Mouse (Mus musculus) hindbrain, postnatal 0 days (tissue): ENCODE results near the gene Tmem89. TPM values are rescaled to one million over a fixed set of nuclear protein-coding genes. Genes with fewer than 3 reads are reported as not detected.

Source experiments
- ATAC-seq: fragments of 200-750 bp; cut with Nextera tagmentation; 2 replicates; pipeline ENCODE4 v1.8.0; 2017; ENCODE audit warnings: mild to moderate bottlenecking, moderate TSS enrichment, moderate library complexity
- DNase-seq: peaks from one replicate; pipeline ENCODE4 v3.0.0-alpha.2; 2015; ENCODE audit warnings: low spot score
- H3K27ac ChIP-seq: fragments of 300-500 bp; sonication (generic); 2 replicates; pipeline ENCODE4 v1.5.1; 2014; ENCODE audit warnings: mild to moderate bottlenecking
- H3K27me3 ChIP-seq: fragments of 300-500 bp; sonication (generic); 2 replicates; pipeline ENCODE4 v1.6.1; 2014; ENCODE audit warnings: low read length, mixed read lengths; ENCODE audit not compliant: insufficient read depth
- H3K36me3 ChIP-seq: fragments of 300-500 bp; sonication (generic); 2 replicates; pipeline ENCODE4 v1.6.1; 2014; ENCODE audit warnings: low read length, mixed read lengths; ENCODE audit not compliant: insufficient read depth
- H3K4me1 ChIP-seq: fragments of 300-500 bp; sonication (generic); 2 replicates; pipeline ENCODE4 v1.6.1; 2014; ENCODE audit warnings: antibody characterized with exemption, low read length, mixed read lengths; ENCODE audit not compliant: insufficient read depth
- H3K4me2 ChIP-seq: fragments of 300-500 bp; sonication (generic); 2 replicates; pipeline ENCODE4 v1.6.1; 2014; ENCODE audit warnings: low read depth, mild to moderate bottlenecking, low read length, moderate library complexity, mixed read lengths
- H3K4me3 ChIP-seq: fragments of 300-500 bp; sonication (generic); 2 replicates; pipeline ENCODE4 v1.5.1; 2014; ENCODE audit warnings: low read length
- H3K9ac ChIP-seq: fragments of 300-500 bp; sonication (generic); replicated peaks from 2 replicates; pipeline ENCODE4 v1.6.1; 2014; ENCODE audit warnings: mild to moderate bottlenecking, low read length, moderate library complexity, mixed read lengths
- H3K9me3 ChIP-seq: fragments of 300-500 bp; sonication (generic); 2 replicates; pipeline ENCODE4 v1.6.1; 2016; ENCODE audit warnings: low read length, mixed read lengths
- CTCF ChIP-seq: IDR thresholded peaks from 2 replicates; pipeline ENCODE4 v1.5.1; 2016; ENCODE audit warnings: antibody characterized with exemption, control low read depth, low read depth
- WGBS: fragments of 180-500 bp; shearing (Covaris S2); extraction: QIAGEN DNeasy Blood & Tissue Kit; methylation state at CpG from one replicate; pipeline ENCODE4 v1.1.7; 2014; 5-methylcytosine and 5-hydroxymethylcytosine counted together
- polyA plus RNA-seq: library from polyadenylated mRNA; unstranded; fragments of >200 nt; fragmentation: Nextera tagmentation; extraction: Ambion mirVana; gene quantifications from 2 replicates; pipeline ENCODE4 v1.2.1, GENCODE M21; 2015
- total RNA-seq: library from RNA; depleted of rRNA; stranded (reverse); fragments of >200 nt; gene quantifications from 2 replicates; pipeline ENCODE4 v1.2.3, GENCODE M21; 2014; rRNA removed

The Tmem89 gene
- total and polyA plus RNA-seq, 2 experiments from 2014 or later, result 0.16 to 0.30 TPM

GRCm38 (mm10) chr9:108955241-108955640 is 40.8 kb downstream of the Tmem89 start:
- WGBS, result 84% methylated on average over 11 of the region's 11 CpGs
- no peaks in the 10 kb centered on the region for H3K4me1 ChIP-seq
- H3K36me3 ChIP-seq, result 0 out of 2 replicates have a peak, but pooled peaks cover 3% of the 10 kb centered on the region
- H3K4me3 ChIP-seq, result no peak overlapping the region
- no peak overlapping the region for H3K27ac ChIP-seq
- H3K27me3 ChIP-seq, result no peaks in the 10 kb centered on the region
- no peaks in the 10 kb centered on the region for H3K9me3 ChIP-seq
- ATAC-seq (no peak), DNase-seq (no peak)
- H3K4me2 ChIP-seq, result no peak overlapping the region
- TF ChIP-seq CTCF, result no peak
- no peak overlapping the region for H3K9ac ChIP-seq

DNA sequence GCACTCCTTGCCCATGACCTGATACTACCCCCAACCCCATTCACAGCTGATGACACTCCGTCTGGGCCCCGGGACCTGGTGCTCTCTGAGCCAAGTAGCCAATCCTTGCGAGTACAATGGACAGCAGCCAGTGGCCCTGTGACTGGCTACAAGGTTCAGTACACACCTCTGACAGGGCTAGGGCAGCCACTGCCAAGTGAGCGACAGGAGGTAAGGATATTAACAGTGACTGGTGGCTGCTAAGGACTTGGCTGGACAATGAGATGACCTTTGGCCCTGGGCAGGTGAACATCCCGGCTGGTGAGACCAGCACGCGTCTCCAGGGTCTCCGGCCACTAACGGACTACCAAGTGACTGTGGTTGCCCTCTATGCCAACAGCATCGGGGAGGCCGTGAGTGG is 41.4 kb downstream of the Tmem89 start:
- ATAC-seq, result no peak
- no peak for DNase-seq
- no peak overlapping the region for H3K4me2 ChIP-seq
- no peaks in the 10 kb centered on the region for H3K4me1 ChIP-seq
- H3K27ac ChIP-seq, result no peak overlapping the region
- no peaks in the 10 kb centered on the region for H3K27me3 ChIP-seq
- 87% methylated on average over 11 of the region's 11 CpGs for WGBS
- H3K36me3 ChIP-seq, result no peaks in the 10 kb centered on the region
- no peaks in the 10 kb centered on the region for H3K9me3 ChIP-seq
- TF ChIP-seq CTCF, result no peak
- H3K9ac ChIP-seq, result no peak overlapping the region
- H3K4me3 ChIP-seq, result no peak overlapping the region

GRCm38 (mm10) chr9:108963577-108963976 is 49.2 kb downstream of the Tmem89 start:
- TF ChIP-seq CTCF, result no peak
- H3K4me2 ChIP-seq, result no peak overlapping the region
- H3K4me1 ChIP-seq, result no peaks in the 10 kb centered on the region
- H3K9me3 ChIP-seq, result no peaks in the 10 kb centered on the region
- no peaks in the 10 kb centered on the region for H3K36me3 ChIP-seq
- no peaks in the 10 kb centered on the region for H3K27me3 ChIP-seq
- no peak overlapping the region for H3K9ac ChIP-seq
- ATAC-seq (no peak), DNase-seq (no peak)
- WGBS, result 65% methylated on average over 3 of the region's 3 CpGs
- no peak overlapping the region for H3K4me3 ChIP-seq
- H3K27ac ChIP-seq, result no peak overlapping the region

DNA sequence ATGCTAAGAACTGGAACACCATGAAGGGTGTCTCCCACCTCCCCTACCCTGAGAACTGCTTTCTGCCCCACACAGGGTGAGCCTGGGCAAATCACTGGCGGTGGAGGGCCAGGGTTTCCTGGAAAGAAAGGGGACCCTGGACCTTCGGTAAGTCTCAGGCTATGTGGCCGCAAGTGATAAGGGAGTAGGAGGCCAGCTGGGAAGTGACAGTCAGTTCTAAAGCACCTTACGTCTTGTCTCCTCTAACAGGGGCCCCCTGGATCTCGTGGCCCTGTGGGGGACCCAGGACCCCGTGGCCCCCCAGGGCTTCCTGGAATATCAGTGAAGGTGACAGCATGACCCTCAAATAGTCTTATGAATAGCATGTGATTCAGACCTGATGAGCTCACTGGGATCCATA is 49.9 kb downstream of the Tmem89 start:
- Histone ChIP-seq H3K4me3 (no peak overlapping the region), H3K9ac (no peak overlapping the region), H3K27ac (no peak overlapping the region), H3K4me1 (no peaks in the 10 kb centered on the region), H3K9me3 (no peaks in the 10 kb centered on the region), H3K27me3 (no peaks in the 10 kb centered on the region), H3K36me3 (no peaks in the 10 kb centered on the region), H3K4me2 (no peak overlapping the region)
- TF ChIP-seq CTCF, result no peak
- 73% methylated on average over 6 of the region's 6 CpGs for WGBS
- no peak for DNase-seq
- ATAC-seq, result no peak

Other genes with a start within 250 kb of the Tmem89 start
- gene Prkar2a, start 225.3 kb upstream of the Tmem89 start, total RNA-seq, result 87.3 and 92.2 TPM in 2 replicates
- gene Prkar2a, start 225.3 kb upstream of the Tmem89 start, polyA plus RNA-seq, result 39.7 and 43.9 TPM in 2 replicates
- gene Ip6k2, start 130.8 kb upstream of the Tmem89 start, total RNA-seq, result 122 and 126 TPM in 2 replicates
- 187 and 189 TPM in 2 replicates for gene Ip6k2, start 130.8 kb upstream of the Tmem89 start, polyA plus RNA-seq
- 33.6 and 72.6 TPM in 2 replicates for gene Nckipsd, start 106.3 kb upstream of the Tmem89 start, total RNA-seq
- 22.8 and 23.5 TPM in 2 replicates for gene Nckipsd, start 106.3 kb upstream of the Tmem89 start, polyA plus RNA-seq
- gene Celsr3, start 88.3 kb upstream of the Tmem89 start, total RNA-seq, result 49.2 and 86.4 TPM in 2 replicates
- 5.8 and 7.8 TPM in 2 replicates for gene Celsr3, start 88.3 kb upstream of the Tmem89 start, polyA plus RNA-seq
- gene Slc26a6, start 61.3 kb upstream of the Tmem89 start, total RNA-seq, result 30.3 and 31.8 TPM in 2 replicates
- gene Slc26a6, start 61.3 kb upstream of the Tmem89 start, polyA plus RNA-seq, result 20.0 and 21.3 TPM in 2 replicates
- 459 and 483 TPM in 2 replicates for gene Uqcrc1, start 22.0 kb downstream of the Tmem89 start, total RNA-seq
- gene Uqcrc1, start 22.0 kb downstream of the Tmem89 start, polyA plus RNA-seq, result 568 and 592 TPM in 2 replicates
- gene Col7a1, start 39.0 kb downstream of the Tmem89 start, total RNA-seq, result 1.9 and 2.0 TPM in 2 replicates
- 0.69 and 1.8 TPM in 2 replicates for gene Col7a1, start 39.0 kb downstream of the Tmem89 start, polyA plus RNA-seq
- 0.58 TPM in 1 of 2 replicates, not detected in the other for gene Ucn2, start 71.4 kb downstream of the Tmem89 start, total RNA-seq
- gene Ucn2, start 71.4 kb downstream of the Tmem89 start, polyA plus RNA-seq, result not detected in 2 replicates
- gene Pfkfb4, start 77.2 kb downstream of the Tmem89 start, total RNA-seq, result 58.3 and 63.1 TPM in 2 replicates
- gene Pfkfb4, start 77.2 kb downstream of the Tmem89 start, polyA plus RNA-seq, result 18.6 and 20.5 TPM in 2 replicates
- gene Shisa5, start 123.9 kb downstream of the Tmem89 start, total RNA-seq, result 77.8 and 90.6 TPM in 2 replicates
- 74.5 and 77.6 TPM in 2 replicates for gene Shisa5, start 123.9 kb downstream of the Tmem89 start, polyA plus RNA-seq
- gene Trex1, start 145.1 kb downstream of the Tmem89 start, total RNA-seq, result 20.1 and 32.6 TPM in 2 replicates
- gene Trex1, start 145.1 kb downstream of the Tmem89 start, polyA plus RNA-seq, result 14.3 and 14.4 TPM in 2 replicates
- gene Atrip, start 159.5 kb downstream of the Tmem89 start, total RNA-seq, result 39.5 and 52.3 TPM in 2 replicates
- 30.6 and 32.2 TPM in 2 replicates for gene Atrip, start 159.5 kb downstream of the Tmem89 start, polyA plus RNA-seq
- gene Ccdc51, start 167.9 kb downstream of the Tmem89 start, total RNA-seq, result 7.8 and 8.4 TPM in 2 replicates
- 5.1 and 6.7 TPM in 2 replicates for gene Ccdc51, start 167.9 kb downstream of the Tmem89 start, polyA plus RNA-seq
- gene Tma7, start 168.0 kb downstream of the Tmem89 start, total RNA-seq, result 56.2 and 73.8 TPM in 2 replicates
- 764 and 779 TPM in 2 replicates for gene Tma7, start 168.0 kb downstream of the Tmem89 start, polyA plus RNA-seq
- 82.3 and 84.4 TPM in 2 replicates for gene Plxnb1, start 180.8 kb downstream of the Tmem89 start, total RNA-seq
- gene Plxnb1, start 180.8 kb downstream of the Tmem89 start, polyA plus RNA-seq, result 8.7 and 11.2 TPM in 2 replicates
- not detected in 2 replicates for gene Fbxw21, start 247.4 kb downstream of the Tmem89 start, total RNA-seq
- gene Fbxw21, start 247.4 kb downstream of the Tmem89 start, polyA plus RNA-seq, result not detected in 2 replicates